Comparison of ENCODE assay signal across 7 mouse cellular contexts in the genomic region with DNA sequence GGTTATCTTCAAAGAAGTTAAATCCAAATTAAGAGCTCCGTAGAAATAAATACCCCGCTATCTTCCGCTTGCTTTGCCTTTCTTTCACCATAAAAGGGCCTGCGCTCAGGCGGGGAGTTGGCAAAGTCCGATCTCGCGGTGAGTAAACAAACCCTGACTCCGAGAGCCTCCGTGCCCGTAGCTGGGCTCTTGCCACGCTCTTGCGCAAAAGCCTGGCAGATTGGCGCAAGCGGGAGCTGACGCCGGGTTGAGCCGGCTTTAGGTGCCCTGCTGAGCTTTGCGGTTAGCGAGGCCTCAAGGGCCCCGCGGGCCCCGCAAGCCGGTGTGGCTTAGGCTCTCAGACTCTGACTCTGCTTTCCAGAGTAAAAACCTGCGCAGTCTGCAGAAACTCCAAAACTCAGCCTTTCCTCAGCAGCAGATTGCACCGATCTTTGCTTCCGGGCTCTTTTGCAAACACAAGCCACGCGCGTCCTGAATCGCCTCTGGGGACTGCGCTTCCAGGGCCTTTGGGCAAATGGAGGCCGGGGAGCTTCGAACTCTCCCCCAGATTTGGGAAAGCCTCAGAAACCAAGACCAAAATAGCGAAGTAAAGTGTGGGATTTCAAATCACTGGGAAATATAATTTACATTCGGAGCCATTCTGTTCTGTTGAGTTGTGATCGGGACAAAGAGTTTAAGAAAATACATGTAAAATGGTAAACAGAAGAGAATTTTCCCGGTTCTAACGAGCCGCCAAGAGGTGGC. TPM values are rescaled to one million over a fixed set of nuclear protein-coding genes. Genes with fewer than 3 reads are reported as not detected.
DNase-seq lines count a peak whose midpoint lies in the region; ATAC-seq and TF ChIP-seq lines count a peak whose summit lies in the region.

No protein-coding gene starts in this region.

- H3K27me3 ChIP-seq in intestine, postnatal 0 days (replicated peaks; ENCODE audit: control insufficient read depth, insufficient read depth, low read length) = peaks cover 97% of the 10 kb centered on the region
- H3K27me3 ChIP-seq in liver, postnatal 0 days (ENCODE audit: insufficient read depth, low read length) = peaks cover 97% of the 10 kb centered on the region
- H3K27me3 ChIP-seq in neural tube, embryonic 14.5 days (ENCODE audit: control insufficient read depth, insufficient read depth, low read length) = peaks cover 32% of the 10 kb centered on the region

- peaks cover 11% of the 10 kb centered on the region; the same call in 1 of the 2 replicates for H3K4me1 ChIP-seq in intestine, postnatal 0 days (replicated peaks; ENCODE audit: control insufficient read depth, insufficient read depth, low read length)
- peaks cover 26% of the 10 kb centered on the region for H3K4me1 ChIP-seq in liver, postnatal 0 days (ENCODE audit: insufficient read depth)
- H3K4me1 ChIP-seq in neural tube, embryonic 14.5 days (ENCODE audit: control insufficient read depth, insufficient read depth, low read length) = 0 out of 2 replicates have a peak, but pooled peaks cover 6% of the 10 kb centered on the region

- H3K9me3 ChIP-seq in intestine, postnatal 0 days (ENCODE audit: control insufficient read depth) = no peaks in the 10 kb centered on the region
- no peaks in the 10 kb centered on the region for H3K9me3 ChIP-seq in liver, postnatal 0 days (ENCODE audit: low read length)
- H3K9me3 ChIP-seq in neural tube, embryonic 14.5 days (ENCODE audit: control insufficient read depth, low read length) = no peaks in the 10 kb centered on the region

- no peak for TF ChIP-seq CTCF in intestine, postnatal 0 days (IDR thresholded peaks at IDR 0.05; ENCODE audit: low read depth)
- TF ChIP-seq CTCF in liver, postnatal 0 days (IDR thresholded peaks at IDR 0.05; ENCODE audit: low read depth) = no peak

- H3K4me2 ChIP-seq in intestine, postnatal 0 days (replicated peaks; ENCODE audit: low read depth) = peak overlapping the region; percentile 63
- peak overlapping the region; percentile 75 for H3K4me2 ChIP-seq in liver, postnatal 0 days (ENCODE audit: low read depth, low read length)
- H3K4me2 ChIP-seq in neural tube, embryonic 14.5 days (ENCODE audit: low read depth, low read length) = peak overlapping the region; percentile 50

- peak; percentile 87 for ATAC-seq in intestine, postnatal 0 days
- ATAC-seq in liver, postnatal 0 days = peak; percentile 91
- ATAC-seq in neural tube, embryonic 14.5 days (ENCODE audit: low read depth) = no peak

- no peak overlapping the region for H3K27ac ChIP-seq in intestine, postnatal 0 days (ENCODE audit: low read depth, low read length)
- no peak overlapping the region for H3K27ac ChIP-seq in liver, postnatal 0 days (ENCODE audit: low read depth)
- peak overlapping the region; percentile 88 for H3K27ac ChIP-seq in neural tube, embryonic 14.5 days (ENCODE audit: low read depth, low read length)

- no peak for TF ChIP-seq EP300 in liver, postnatal 0 days (IDR thresholded peaks at IDR 0.05; ENCODE audit: low read depth)

- WGBS in intestine, postnatal 0 days = 2% methylated on average over 40 of the region's 40 CpGs
- under 1% methylated on average over 40 of the region's 40 CpGs for WGBS in liver, postnatal 0 days (ENCODE audit: insufficient replicate concordance)
- WGBS in neural tube, embryonic 14.5 days = under 1% methylated on average over 40 of the region's 40 CpGs

- no peaks in the 10 kb centered on the region for H3K36me3 ChIP-seq in intestine, postnatal 0 days (ENCODE audit: control insufficient read depth, insufficient read depth)
- H3K36me3 ChIP-seq in liver, postnatal 0 days (replicated peaks; ENCODE audit: insufficient read depth, low read length) = no peaks in the 10 kb centered on the region
- H3K36me3 ChIP-seq in neural tube, embryonic 14.5 days (ENCODE audit: control insufficient read depth, insufficient read depth, low read length) = no peaks in the 10 kb centered on the region

- DNase-seq in adrenal gland, adult 2 months = peak; percentile 94
- peak; percentile 92 to 93 for DNase-seq in cerebellum, postnatal 10 days
- DNase-seq in heart, adult 18-20 months = peak; percentile 86 to 89
- peak; percentile 84 for DNase-seq in liver, postnatal 0 days
- no peak for DNase-seq in right cerebral cortex, adult 18-20 months

- H3K9ac ChIP-seq in intestine, postnatal 0 days (ENCODE audit: low read depth, low read length) = no peak overlapping the region
- H3K9ac ChIP-seq in liver, postnatal 0 days (replicated peaks) = no peak overlapping the region
- H3K9ac ChIP-seq in neural tube, embryonic 14.5 days (replicated peaks; ENCODE audit: low read depth, low read length) = peak overlapping the region; percentile 64

- peak overlapping the region; percentile 40 for H3K4me3 ChIP-seq in intestine, postnatal 0 days (ENCODE audit: low read depth, low read length)
- peak overlapping the region; percentile 35 for H3K4me3 ChIP-seq in liver, postnatal 0 days (ENCODE audit: low read depth, low read length)
- peak overlapping the region; percentile 43 for H3K4me3 ChIP-seq in neural tube, embryonic 14.5 days (ENCODE audit: low read depth, low read length)

RNA-seq across cellular contexts. Expression of a gene that starts 2.6 kb away (rescaled TPM):
- total RNA-seq in adrenal gland, adult 2 months (2021) = not detected
- not detected in 2 replicates for polyA plus RNA-seq in adrenal gland, adult 2 months (2012; rRNA removed)
- not detected for total RNA-seq in heart, adult 18-20 months (2021)
- 0.16 and 0.25 TPM in 2 replicates for polyA plus RNA-seq in intestine, postnatal 0 days (2015; fragmentation: Nextera tagmentation; extraction: Ambion mirVana)
- polyA plus RNA-seq in liver, postnatal 0 days (2015; fragmentation: Nextera tagmentation; extraction: Ambion mirVana) = 0.12 and 0.21 TPM in 2 replicates
- 47.2 and 48.0 TPM in 2 replicates for polyA plus RNA-seq in neural tube, embryonic 14.5 days (2014; fragmentation: Nextera tagmentation; extraction: Ambion mirVana)

RNA-seq across cellular contexts. Expression of a gene that starts 9.4 kb away (rescaled TPM):
- total RNA-seq in adrenal gland, adult 2 months (2021) = 10 to 100 TPM; 21.1 to 24.8 TPM
- 4.1 and 7.2 TPM in 2 replicates for polyA plus RNA-seq in adrenal gland, adult 2 months (2012; rRNA removed)
- total RNA-seq in heart, adult 18-20 months (2021) = 10 to 100 TPM; 14.1 to 15.8 TPM
- 25.6 and 26.6 TPM in 2 replicates for polyA plus RNA-seq in intestine, postnatal 0 days (2015; fragmentation: Nextera tagmentation; extraction: Ambion mirVana)
- 20.6 and 21.1 TPM in 2 replicates for polyA plus RNA-seq in liver, postnatal 0 days (2015; fragmentation: Nextera tagmentation; extraction: Ambion mirVana)
- polyA plus RNA-seq in neural tube, embryonic 14.5 days (2014; fragmentation: Nextera tagmentation; extraction: Ambion mirVana) = 44.1 and 47.1 TPM in 2 replicates

Comparison
In these comparisons a context has a peak if more than half of its experiments do, and no peak if none do; other contexts are left out.
1. RNA of a gene that starts 2.6 kb away (polyA plus RNA-seq): 47.2 to 48.0 TPM in neural tube, embryonic 14.5 days; 0.12 to 0.21 TPM in liver, postnatal 0 days, 0.16 to 0.25 TPM in intestine, postnatal 0 days and not detected in adrenal gland, adult 2 months; every median in the first group is over 10 times any median in the second.
2. Peak in every context shown above with its lines, with median percentiles within 50 percentile points of each other: H3K4me2 ChIP-seq and H3K4me3 ChIP-seq.